Mouse (Mus musculus) C2C12 (cell line): ENCODE results near the gene Slc25a48. TPM values are rescaled to one million over a fixed set of nuclear protein-coding genes. Genes with fewer than 3 reads are reported as not detected.

Experiments used
- H3K27me3 ChIP-seq: one replicate; pipeline ENCODE4 v1.6.1; 2011; ENCODE audit not compliant: control insufficient read depth, insufficient read depth, insufficient read length
- H3K36me3 ChIP-seq: one replicate; pipeline ENCODE4 v1.6.1; 2011; ENCODE audit not compliant: control insufficient read depth, insufficient read depth
- H3K4me3 ChIP-seq: one replicate; pipeline ENCODE4 v1.5.1; 2011; ENCODE audit warnings: mild to moderate bottlenecking, control low read depth; ENCODE audit not compliant: poor library complexity, insufficient read depth, severe bottlenecking
- H3K79me2 ChIP-seq: one replicate; pipeline ENCODE4 v1.6.1; 2011; ENCODE audit not compliant: control insufficient read depth, insufficient read depth
- H3K79me3 ChIP-seq: one replicate; pipeline ENCODE4 v1.6.1; 2011; ENCODE audit warnings: low read depth, control low read depth
- H3ac ChIP-seq: one replicate; pipeline ENCODE3; 2011; ENCODE audit warnings: low read depth; ENCODE audit not compliant: control insufficient read depth, insufficient read length
- CEBPB ChIP-seq: IDR thresholded peaks from one replicate; pipeline ENCODE4 v1.6.1; 2011; ENCODE audit warnings: low read depth, mild to moderate bottlenecking, control low read depth, moderate library complexity
- CTCF ChIP-seq: IDR thresholded peaks from one replicate; pipeline ENCODE4 v1.5.1; 2011; ENCODE audit not compliant: control insufficient read depth, insufficient read depth, insufficient read length
- FOSL1 ChIP-seq: IDR thresholded peaks from one replicate; pipeline ENCODE4 v1.8.0; 2011; ENCODE audit warnings: mild to moderate bottlenecking, low read length; ENCODE audit not compliant: poor library complexity, insufficient read depth, severe bottlenecking
- MAX ChIP-seq: IDR thresholded peaks from one replicate; pipeline ENCODE4 v1.6.1; 2011; ENCODE audit warnings: mild to moderate bottlenecking, control low read depth
- MYOD1 ChIP-seq: IDR thresholded peaks from one replicate; pipeline ENCODE4 v1.6.1; 2011; ENCODE audit warnings: low read depth; ENCODE audit not compliant: control insufficient read depth, insufficient read length
- MYOG ChIP-seq: IDR thresholded peaks from one replicate; pipeline ENCODE4 v1.6.1; 2011; ENCODE audit not compliant: control insufficient read depth, insufficient read length; ENCODE audit errors: extremely low read depth
- USF1 ChIP-seq: IDR thresholded peaks from one replicate; pipeline ENCODE4 v1.6.1; 2011; ENCODE audit warnings: low read depth, mild to moderate bottlenecking, control low read depth, moderate library complexity
- polyA plus RNA-seq: library from polyadenylated mRNA; unstranded; fragments of >200 nt; fragmentation: generic; extraction: Trizol; gene quantifications from one replicate; pipeline ENCODE4 v1.2.1, GENCODE M21; 2012; ENCODE audit warnings: missing spikeins

Slc25a48 gene
- polyA plus RNA-seq, 1 experiment = 0.05 TPM

DNA sequence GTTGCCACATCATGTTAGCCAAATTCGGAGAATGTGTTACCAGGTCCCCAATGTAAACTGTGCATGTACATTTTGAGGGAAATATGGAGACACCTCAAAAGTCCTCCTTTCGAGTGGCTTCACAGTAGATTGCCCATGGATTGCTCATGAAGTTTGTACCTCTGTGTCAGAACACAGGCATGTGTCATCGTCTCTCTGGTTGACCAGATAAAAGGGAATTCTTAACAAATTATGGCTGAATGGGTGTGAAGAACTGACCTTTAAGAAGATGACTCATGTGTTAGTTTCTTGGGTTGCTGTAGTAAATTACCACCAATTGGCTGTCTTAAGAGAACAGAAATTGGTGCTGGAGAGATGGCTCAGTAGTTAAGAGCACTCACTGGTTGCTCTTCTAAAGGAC, 6.0 kb downstream of the Slc25a48 start:
- Histone ChIP-seq H3ac (no peak overlapping the region), H3K4me3 (no peak overlapping the region), H3K79me2 (no peaks in the 10 kb centered on the region), H3K36me3 (no peaks in the 10 kb centered on the region), H3K79me3 (no peaks in the 10 kb centered on the region), H3K27me3 (peaks cover 21% of the 10 kb centered on the region)
- TF ChIP-seq MAX = no peak
- TF ChIP-seq FOSL1 = peak; percentile 85

DNA sequence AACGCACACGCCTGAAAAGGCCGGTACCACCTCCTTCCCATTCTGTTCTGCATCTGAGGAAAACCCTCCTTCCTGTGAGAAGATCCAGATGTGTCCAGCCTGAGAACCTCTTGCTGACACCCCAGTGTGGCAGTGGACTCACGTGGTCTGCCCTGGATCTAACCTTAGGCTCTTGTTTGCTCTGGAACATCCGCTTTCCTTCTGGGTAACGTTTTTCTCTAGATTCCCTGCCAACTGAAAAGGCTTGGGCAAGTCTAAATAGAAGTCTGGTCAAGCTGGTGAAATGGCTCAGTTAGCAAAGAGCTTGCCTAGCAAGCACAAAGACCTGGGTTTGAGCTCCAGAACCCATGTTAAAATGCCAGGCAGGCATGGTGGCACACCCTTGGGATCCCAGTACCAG, 6.8 kb downstream of the Slc25a48 start:
- H3K36me3 ChIP-seq = no peaks in the 10 kb centered on the region
- no peaks in the 10 kb centered on the region for H3K79me3 ChIP-seq
- no peak overlapping the region for H3K4me3 ChIP-seq
- H3ac ChIP-seq = no peak overlapping the region
- peaks cover 16% of the 10 kb centered on the region for H3K27me3 ChIP-seq
- no peak for TF ChIP-seq USF1
- no peak for TF ChIP-seq MAX
- no peak for TF ChIP-seq MYOG
- no peak for TF ChIP-seq MYOD1
- TF ChIP-seq CTCF = no peak
- no peak for TF ChIP-seq CEBPB
- no peak for TF ChIP-seq FOSL1
- no peaks in the 10 kb centered on the region for H3K79me2 ChIP-seq

DNA sequence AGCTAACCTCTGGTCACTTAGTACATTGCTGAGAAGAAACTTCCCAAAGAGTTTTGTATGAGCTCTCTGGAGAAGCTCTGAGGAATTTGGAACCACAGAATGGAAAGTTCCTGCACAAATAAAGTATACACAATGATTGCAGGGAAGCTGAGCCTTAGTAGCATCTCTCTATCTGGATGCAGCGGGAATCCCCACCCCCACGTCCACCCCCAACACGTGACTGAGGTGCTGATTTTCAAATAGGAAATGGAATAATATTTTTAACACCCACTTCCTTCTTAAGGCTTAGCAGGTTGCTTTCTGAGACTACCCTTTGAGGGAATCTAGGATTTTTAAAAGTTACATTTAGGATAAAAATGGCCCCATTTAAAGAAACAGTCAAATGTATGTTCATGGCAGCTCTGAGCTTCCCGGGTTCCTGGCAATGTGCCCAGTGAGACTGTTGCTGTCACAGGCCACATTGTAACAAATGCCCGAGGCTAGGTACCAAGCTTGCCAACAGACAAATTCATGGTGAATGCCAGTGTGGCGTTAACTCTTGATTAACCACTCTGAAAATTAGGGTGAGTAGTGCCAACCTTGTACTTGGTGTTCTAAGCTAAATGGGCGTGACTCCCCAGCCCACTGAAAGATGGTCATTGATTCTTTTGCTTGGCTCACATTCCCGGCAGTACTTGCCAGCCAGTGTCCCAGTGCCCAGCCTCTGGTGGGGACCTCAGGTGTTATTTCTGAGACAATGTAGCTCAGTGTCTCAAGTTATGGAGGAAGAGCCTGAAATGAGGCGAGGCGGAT, 11.3 kb downstream of the Slc25a48 start:
- Histone ChIP-seq H3K36me3 (no peaks in the 10 kb centered on the region), H3K4me3 (no peak overlapping the region), H3ac (no peak overlapping the region), H3K79me3 (no peaks in the 10 kb centered on the region), H3K27me3 (peaks cover 32% of the 10 kb centered on the region), H3K79me2 (no peaks in the 10 kb centered on the region)
- TF ChIP-seq MAX = no peak
- TF ChIP-seq CEBPB = no peak
- TF ChIP-seq CTCF = no peak
- no peak for TF ChIP-seq MYOD1
- TF ChIP-seq USF1 = peak; percentile 2

DNA sequence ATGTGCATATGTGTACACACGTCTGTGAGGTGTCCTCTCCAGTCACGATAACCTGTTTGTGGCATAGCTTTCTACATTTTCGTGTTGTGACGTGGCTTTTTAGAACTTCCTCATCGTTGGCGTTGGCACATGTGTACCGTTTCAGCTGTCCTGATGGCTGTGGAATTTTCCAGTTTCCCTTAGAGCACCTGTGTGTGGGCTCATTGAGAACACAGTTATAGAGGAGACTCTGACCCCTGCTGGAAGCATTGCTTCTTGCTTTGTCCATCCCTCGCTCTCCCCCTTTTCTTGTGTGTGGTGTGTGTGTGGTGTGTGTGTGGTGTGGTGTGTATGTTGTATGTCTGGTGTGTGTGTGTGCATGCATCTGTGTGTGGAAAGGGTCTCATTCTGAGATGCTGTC, 11.9 kb downstream of the Slc25a48 start:
- no peak overlapping the region for H3K4me3 ChIP-seq
- H3K79me2 ChIP-seq = no peaks in the 10 kb centered on the region
- peaks cover 33% of the 10 kb centered on the region for H3K27me3 ChIP-seq
- H3ac ChIP-seq = no peak overlapping the region
- no peak for TF ChIP-seq USF1
- no peak for TF ChIP-seq MYOD1
- no peak for TF ChIP-seq CTCF
- no peak for TF ChIP-seq CEBPB
- no peak for TF ChIP-seq MAX
- TF ChIP-seq MYOG = no peak
- no peak for TF ChIP-seq FOSL1
- no peaks in the 10 kb centered on the region for H3K79me3 ChIP-seq
- no peaks in the 10 kb centered on the region for H3K36me3 ChIP-seq

DNA sequence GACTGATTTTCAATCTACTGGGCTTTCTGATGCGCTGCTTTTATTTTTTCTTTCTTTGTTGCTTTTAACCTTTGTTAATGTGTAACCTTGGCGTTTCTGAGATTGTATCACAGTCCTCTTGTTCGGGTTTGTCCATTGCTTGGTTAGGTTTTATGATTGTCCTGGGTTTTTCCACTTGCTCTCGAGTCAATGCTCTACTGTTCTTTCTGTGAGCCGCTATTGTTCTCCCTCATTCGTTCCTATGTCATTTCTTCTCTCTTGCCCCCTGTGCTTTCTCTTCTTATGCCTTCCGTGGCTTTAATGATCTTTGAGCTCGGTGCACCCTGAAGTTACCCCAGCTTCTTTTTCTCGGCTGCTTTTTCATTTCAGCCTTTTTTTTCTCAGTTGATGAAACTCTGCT, 19.8 kb downstream of the Slc25a48 start:
- Histone ChIP-seq H3ac (no peak overlapping the region), H3K4me3 (no peak overlapping the region), H3K36me3 (no peaks in the 10 kb centered on the region), H3K79me3 (no peaks in the 10 kb centered on the region), H3K27me3 (peaks cover 18% of the 10 kb centered on the region), H3K79me2 (no peaks in the 10 kb centered on the region)
- no peak for TF ChIP-seq MAX
- TF ChIP-seq USF1 = no peak
- no peak for TF ChIP-seq CTCF
- TF ChIP-seq MYOG = no peak
- no peak for TF ChIP-seq FOSL1
- no peak for TF ChIP-seq MYOD1
- TF ChIP-seq CEBPB = no peak

DNA sequence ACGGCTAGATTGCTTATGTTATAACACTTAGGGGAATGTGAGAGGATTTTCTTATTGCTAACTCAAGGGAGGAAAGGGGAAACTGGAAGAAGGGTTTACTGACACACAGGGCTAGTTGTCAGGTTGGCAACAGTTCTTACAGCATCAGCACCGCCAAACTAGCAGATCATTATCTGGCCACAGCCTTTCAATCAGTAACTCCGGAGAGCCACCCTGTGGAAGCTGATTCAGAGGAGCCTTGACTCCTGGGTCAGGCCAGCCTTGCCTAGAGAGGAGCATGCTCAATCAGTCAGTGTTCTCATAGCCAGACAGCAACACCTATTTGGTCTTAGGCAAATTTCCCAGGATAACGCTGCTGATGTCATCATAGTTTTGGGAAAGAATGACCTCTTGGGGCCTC, 23.3 kb downstream of the Slc25a48 start:
- Histone ChIP-seq H3K27me3 (peaks cover 27% of the 10 kb centered on the region), H3K36me3 (no peaks in the 10 kb centered on the region), H3K4me3 (no peak overlapping the region), H3ac (no peak overlapping the region), H3K79me3 (no peaks in the 10 kb centered on the region), H3K79me2 (no peaks in the 10 kb centered on the region)
- TF ChIP-seq MAX (no peak), MYOD1 (no peak), USF1 (no peak), MYOG (no peak), FOSL1 (no peak), CTCF (no peak), CEBPB (no peak)
